Mouse (Mus musculus): ENCODE measurements around the gene Esyt1. TPM values are rescaled to one million over a fixed set of nuclear protein-coding genes. Genes with fewer than 3 reads are reported as not detected.

The Esyt1 gene
- polyA plus RNA-seq, 1 experiment from 2014 or later: 28.9 TPM

DNA sequence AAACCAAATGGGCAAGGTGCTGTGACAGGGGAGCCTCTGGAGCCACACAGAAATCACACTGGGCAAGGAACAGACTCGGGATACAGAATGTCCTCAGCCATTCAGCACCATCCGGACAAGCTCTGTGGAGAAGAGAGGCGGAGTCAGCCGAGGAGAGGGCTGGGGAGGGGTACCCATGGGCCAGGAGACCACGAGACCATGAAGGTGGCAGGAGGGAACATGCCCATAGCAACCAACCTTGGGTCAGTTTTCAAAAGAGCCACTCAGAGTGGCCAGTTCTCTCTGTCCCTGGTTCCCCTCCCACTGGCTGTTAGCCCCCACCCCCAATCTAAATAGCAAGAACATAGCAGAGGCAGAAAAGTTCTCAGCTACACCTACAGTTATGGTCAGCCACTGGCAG, 34.8 kb downstream of the Esyt1 start:
- Histone ChIP-seq H3K27me3 (no peaks in the 10 kb centered on the region), H3K27ac (peak overlapping the region; percentile 52; the same call in 1 of the 2 replicates), H3K4me2 (replicated peaks) (0 out of 2 replicates have a peak overlapping the region, but pooled peaks have one; percentile 66), H3K4me3 (0 out of 2 replicates have a peak overlapping the region, but pooled peaks have one; percentile 75), H3K9me3 (replicated peaks) (no peaks in the 10 kb centered on the region), H3K36me3 (peaks cover 60% of the 10 kb centered on the region), H3K4me1 (peaks cover 31% of the 10 kb centered on the region), H3K9ac (no peak overlapping the region)
- WGBS: 55% methylated on average over 5 of the region's 5 CpGs
- no peak for ATAC-seq (ENCODE audit: low FRiP score)

DNA sequence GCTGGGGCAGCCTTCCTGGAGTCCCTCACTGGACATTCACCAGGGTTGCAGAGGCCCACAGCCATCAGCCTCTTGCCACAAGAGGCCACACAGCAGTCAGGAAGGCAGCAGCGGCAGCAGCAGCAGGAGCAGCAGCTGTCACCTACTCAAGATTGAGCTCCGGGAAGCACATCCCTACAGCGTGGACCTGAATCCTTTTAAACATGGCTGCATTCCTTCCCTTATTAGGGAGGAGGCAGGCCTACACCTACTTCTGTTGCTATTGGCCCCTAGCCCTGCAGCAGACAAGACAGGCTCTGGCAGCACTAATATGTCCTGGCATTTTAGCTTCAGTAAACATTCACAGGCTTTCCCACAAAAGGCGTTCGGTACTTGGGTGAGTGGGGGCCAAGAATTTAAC, 35.4 kb downstream of the Esyt1 start:
- Histone ChIP-seq H3K36me3 (peaks cover 67% of the 10 kb centered on the region), H3K4me1 (peaks cover 31% of the 10 kb centered on the region), H3K4me3 (no peak overlapping the region), H3K4me2 (replicated peaks) (no peak overlapping the region), H3K9me3 (replicated peaks) (no peaks in the 10 kb centered on the region), H3K27me3 (no peaks in the 10 kb centered on the region), H3K9ac (no peak overlapping the region), H3K27ac (peak overlapping the region; percentile 36; the same call in 1 of the 2 replicates)
- 66% methylated on average over 5 of the region's 5 CpGs for WGBS
- no peak for ATAC-seq (ENCODE audit: low FRiP score)

DNA sequence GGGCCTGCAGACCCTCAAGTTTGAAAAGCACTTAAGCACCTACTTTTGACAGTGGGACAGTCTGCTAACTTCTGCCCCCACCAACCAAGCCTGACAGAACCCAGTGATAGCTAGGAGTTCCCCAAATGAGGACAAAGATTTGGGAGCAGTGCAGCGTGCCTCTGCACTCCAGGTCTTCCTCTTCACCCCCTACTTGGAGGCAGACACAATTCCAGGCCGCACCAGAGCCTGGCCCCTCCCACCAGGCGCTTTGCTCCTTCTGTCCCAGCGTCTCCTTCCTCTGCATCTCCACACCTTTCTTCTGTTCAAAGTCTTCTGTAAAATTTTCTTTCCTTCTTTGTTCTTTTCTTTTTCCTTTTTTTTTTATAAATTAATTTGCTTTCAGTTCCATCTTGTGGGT, 35.9 kb downstream of the Esyt1 start:
- H3K27ac ChIP-seq: peak overlapping the region; percentile 50; the same call in 1 of the 2 replicates
- no peaks in the 10 kb centered on the region for H3K27me3 ChIP-seq
- peaks cover 68% of the 10 kb centered on the region for H3K36me3 ChIP-seq
- H3K4me3 ChIP-seq: no peak overlapping the region
- H3K9me3 ChIP-seq (replicated peaks): no peaks in the 10 kb centered on the region
- H3K4me1 ChIP-seq: peaks cover 26% of the 10 kb centered on the region
- no peak for ATAC-seq (ENCODE audit: low FRiP score)
- WGBS: 63% methylated on average over 4 of the region's 4 CpGs
- no peak overlapping the region for H3K9ac ChIP-seq
- no peak overlapping the region for H3K4me2 ChIP-seq (replicated peaks)

DNA sequence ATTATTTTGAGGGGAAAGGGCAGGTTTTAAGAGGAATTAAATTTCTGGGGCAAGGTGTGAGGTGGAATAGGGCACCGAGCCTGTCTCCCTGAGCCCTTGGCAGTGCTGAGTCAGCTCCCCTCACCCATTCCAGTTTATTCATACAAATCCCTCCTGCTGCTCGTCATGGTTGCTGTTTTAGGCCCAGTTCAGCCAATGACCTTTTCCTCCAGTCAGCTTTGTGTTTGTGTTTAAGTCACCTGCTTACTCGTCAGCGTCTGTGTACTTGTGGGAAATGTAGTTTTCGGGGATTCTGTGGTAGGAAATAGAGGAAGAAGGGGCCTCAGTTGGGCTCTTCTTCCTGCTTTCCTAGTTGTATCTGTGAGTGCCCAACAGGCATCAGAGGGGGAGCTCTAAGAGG, 36.3 kb downstream of the Esyt1 start:
- Histone ChIP-seq H3K4me3 (no peak overlapping the region), H3K9ac (no peak overlapping the region), H3K9me3 (replicated peaks) (no peaks in the 10 kb centered on the region), H3K4me1 (peaks cover 22% of the 10 kb centered on the region), H3K27me3 (no peaks in the 10 kb centered on the region), H3K36me3 (peaks cover 72% of the 10 kb centered on the region), H3K27ac (no peak overlapping the region), H3K4me2 (replicated peaks) (no peak overlapping the region)
- no peak for ATAC-seq (ENCODE audit: low FRiP score)
- 65% methylated on average over 5 of the region's 5 CpGs for WGBS

DNA sequence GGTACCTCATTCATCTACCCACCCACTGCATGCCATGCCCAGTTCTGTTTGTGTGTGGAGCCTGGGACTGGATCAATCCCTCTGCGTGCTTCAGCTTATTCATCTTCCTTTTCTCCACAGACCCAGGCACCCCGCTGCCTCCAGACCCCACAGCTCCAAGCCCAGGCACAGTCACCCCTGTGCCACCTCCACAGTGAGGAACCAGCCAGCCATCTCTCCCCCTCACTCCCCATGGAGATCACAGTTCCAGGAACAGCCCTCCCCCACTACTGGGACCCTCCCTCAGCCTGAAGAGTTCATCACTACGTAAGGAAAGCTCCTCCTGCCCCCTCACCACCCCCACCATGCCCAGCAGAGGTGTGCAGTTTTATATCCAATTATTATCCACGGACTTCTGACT, 36.9 kb downstream of the Esyt1 start:
- Histone ChIP-seq H3K36me3 (peaks cover 78% of the 10 kb centered on the region), H3K9me3 (replicated peaks) (no peaks in the 10 kb centered on the region), H3K4me3 (no peak overlapping the region), H3K4me2 (replicated peaks) (no peak overlapping the region), H3K9ac (no peak overlapping the region), H3K27me3 (no peaks in the 10 kb centered on the region), H3K4me1 (peaks cover 22% of the 10 kb centered on the region), H3K27ac (no peak overlapping the region)
- WGBS: 88% methylated on average over 4 of the region's 4 CpGs
- ATAC-seq (ENCODE audit: low FRiP score): no peak

DNA sequence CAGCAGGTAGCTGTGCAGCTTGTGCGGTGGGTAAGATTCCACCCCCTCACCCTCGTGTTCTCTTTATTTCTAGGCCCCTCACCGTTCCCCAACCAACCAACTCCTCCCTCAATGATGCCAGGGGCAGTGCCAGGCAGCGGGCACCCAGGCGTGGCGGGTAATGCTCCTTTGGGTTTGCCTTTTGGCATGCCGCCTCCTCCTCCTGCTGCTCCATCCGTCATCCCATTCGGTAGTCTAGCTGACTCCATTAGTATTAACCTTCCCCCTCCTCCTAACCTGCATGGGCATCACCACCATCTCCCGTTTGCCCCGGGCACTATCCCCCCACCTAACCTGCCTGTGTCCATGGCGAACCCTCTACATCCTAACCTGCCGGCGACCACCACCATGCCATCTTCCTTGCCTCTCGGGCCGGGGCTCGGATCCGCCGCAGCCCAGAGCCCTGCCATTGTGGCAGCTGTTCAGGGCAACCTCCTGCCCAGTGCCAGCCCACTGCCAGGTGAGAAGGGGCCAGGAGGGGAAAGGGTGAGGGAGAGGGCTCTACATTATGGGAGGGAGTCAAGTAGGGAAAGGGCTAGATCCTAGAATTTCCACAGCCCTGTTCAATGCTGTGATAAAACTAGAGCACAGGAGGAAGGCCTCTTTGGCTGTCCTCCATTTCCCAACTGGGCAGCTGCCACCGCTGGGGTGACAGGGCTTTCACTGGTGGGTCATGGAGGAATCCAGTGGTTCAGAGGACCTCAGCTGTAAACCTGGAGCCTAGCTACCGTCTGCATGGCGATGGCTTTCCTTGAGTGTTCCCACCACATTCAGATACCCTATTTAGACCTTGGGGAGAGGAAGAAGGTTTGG, 37.6 kb downstream of the Esyt1 start:
- Histone ChIP-seq H3K4me1 (peaks cover 22% of the 10 kb centered on the region), H3K27me3 (no peaks in the 10 kb centered on the region), H3K27ac (no peak overlapping the region), H3K9ac (no peak overlapping the region; the same call in 1 of the 2 replicates), H3K4me3 (no peak overlapping the region), H3K36me3 (peaks cover 85% of the 10 kb centered on the region), H3K4me2 (replicated peaks) (no peak overlapping the region), H3K9me3 (replicated peaks) (no peaks in the 10 kb centered on the region)
- ATAC-seq (ENCODE audit: low FRiP score): no peak
- 91% methylated on average over 22 of the region's 22 CpGs for WGBS

DNA sequence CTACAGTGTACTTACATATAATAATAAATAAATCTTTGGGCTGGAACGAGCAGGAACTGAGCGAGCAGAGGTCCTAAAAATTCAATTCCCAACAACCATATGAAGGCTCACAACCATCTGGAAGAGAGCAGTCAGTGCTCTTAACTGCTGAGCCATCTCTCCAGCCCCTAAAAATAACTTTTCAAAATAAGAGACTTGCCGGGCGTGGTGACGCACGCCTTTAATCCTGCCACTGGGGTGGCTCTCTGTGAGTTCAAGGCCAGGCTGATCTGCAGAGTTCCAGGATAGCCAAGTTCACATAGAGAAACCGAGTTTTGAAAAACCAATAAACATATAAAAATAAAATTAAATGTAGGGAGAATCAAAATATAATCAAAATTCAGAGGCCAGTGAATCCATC, 39.3 kb downstream of the Esyt1 start:
- whole genome bisulfite sequencing: 95% methylated on average over 7 of the region's 7 CpGs
- no peaks in the 10 kb centered on the region for H3K9me3 ChIP-seq (replicated peaks)
- ATAC-seq (ENCODE audit: low FRiP score): no peak
- H3K4me2 ChIP-seq (replicated peaks): no peak overlapping the region
- H3K9ac ChIP-seq: no peak overlapping the region
- peaks cover 6% of the 10 kb centered on the region for H3K4me1 ChIP-seq
- H3K27ac ChIP-seq: no peak overlapping the region
- peaks cover 96% of the 10 kb centered on the region for H3K36me3 ChIP-seq
- no peak overlapping the region for H3K4me3 ChIP-seq
- no peaks in the 10 kb centered on the region for H3K27me3 ChIP-seq

DNA sequence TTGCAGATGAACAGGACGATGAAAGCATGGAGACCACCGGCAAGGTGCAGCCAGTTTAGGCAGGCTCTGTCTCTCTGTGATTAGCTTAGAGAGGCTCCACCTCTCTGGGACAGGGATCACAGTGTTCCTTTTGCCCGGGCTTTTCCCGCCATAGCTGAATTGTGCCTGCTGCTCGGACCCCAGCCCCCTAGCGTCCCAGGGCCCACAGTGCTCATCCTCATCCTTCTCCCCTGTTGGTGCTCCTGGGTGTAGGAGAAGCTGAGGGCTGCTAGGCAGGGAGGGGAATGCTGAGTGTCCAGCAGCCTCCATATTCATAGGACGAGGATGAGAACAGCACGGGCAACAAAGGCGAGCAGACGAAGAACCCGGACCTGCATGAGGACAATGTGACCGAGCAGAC, 51.3 kb downstream of the Esyt1 start:
- Histone ChIP-seq H3K4me3 (no peak overlapping the region), H3K9me3 (replicated peaks) (no peaks in the 10 kb centered on the region), H3K27ac (no peak overlapping the region), H3K4me2 (replicated peaks) (no peak overlapping the region), H3K27me3 (no peaks in the 10 kb centered on the region), H3K9ac (no peak overlapping the region), H3K36me3 (peaks cover 96% of the 10 kb centered on the region), H3K4me1 (no peaks in the 10 kb centered on the region)
- no peak for ATAC-seq (ENCODE audit: low FRiP score)
- 89% methylated on average over 12 of the region's 12 CpGs for WGBS

DNA sequence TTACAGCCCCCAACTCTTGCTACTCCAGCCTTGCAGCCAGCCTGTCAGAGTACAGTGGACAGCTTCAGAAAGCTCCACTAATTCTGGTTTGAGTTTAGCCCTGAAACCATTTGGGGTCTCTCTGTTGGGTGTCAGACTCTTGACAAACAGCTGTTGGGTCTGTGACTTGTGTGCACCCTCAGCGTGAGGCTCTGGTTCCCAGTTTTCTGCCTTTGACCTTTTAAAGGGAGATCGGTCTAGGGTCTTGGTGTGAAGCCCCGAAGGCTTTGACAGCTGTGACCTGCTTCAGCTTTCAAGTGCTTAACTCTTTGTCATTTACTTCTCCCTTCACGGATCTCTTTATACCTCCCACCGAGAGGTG, 65.4 kb downstream of the Esyt1 start:
- ATAC-seq (ENCODE audit: low FRiP score): no peak
- peaks cover 37% of the 10 kb centered on the region for H3K36me3 ChIP-seq
- H3K4me2 ChIP-seq (replicated peaks): peak overlapping the region; percentile 68
- WGBS: 1% methylated on average over 5 of the region's 5 CpGs
- H3K27ac ChIP-seq: peak overlapping the region; percentile 98
- peak overlapping the region; percentile 100 for H3K9ac ChIP-seq
- peaks cover 12% of the 10 kb centered on the region for H3K4me1 ChIP-seq
- no peaks in the 10 kb centered on the region for H3K9me3 ChIP-seq (replicated peaks)
- no peaks in the 10 kb centered on the region for H3K27me3 ChIP-seq
- peak overlapping the region; percentile 91 for H3K4me3 ChIP-seq

Small RNA genes within 50 kb of the gene (microRNA-seq; reads per million reads assigned to microRNA genes)
- not detected for gene Gm47275
- not detected for gene Mir6916

Other genes starting within 250 kb of the Esyt1 start
- gene Il23a, start 227.1 kb downstream of the Esyt1 start, polyA plus RNA-seq (2016; fragmentation: Nextera tagmentation; extraction: Ambion mirVana): 0.22 TPM in 1 of 2 replicates, not detected in the other
- gene Pan2, start 222.5 kb downstream of the Esyt1 start, polyA plus RNA-seq (2016; fragmentation: Nextera tagmentation; extraction: Ambion mirVana): 33.5 and 34.1 TPM in 2 replicates
- 242 and 244 TPM in 2 replicates for gene Cnpy2, start 203.4 kb downstream of the Esyt1 start, polyA plus RNA-seq (2016; fragmentation: Nextera tagmentation; extraction: Ambion mirVana)
- gene Cs, start 188.1 kb downstream of the Esyt1 start, polyA plus RNA-seq (2016; fragmentation: Nextera tagmentation; extraction: Ambion mirVana): 207 and 208 TPM in 2 replicates
- gene Coq10a, start 156.9 kb downstream of the Esyt1 start, polyA plus RNA-seq (2016; fragmentation: Nextera tagmentation; extraction: Ambion mirVana): 31.7 and 32.8 TPM in 2 replicates
- gene Ankrd52, start 148.8 kb downstream of the Esyt1 start, polyA plus RNA-seq (2016; fragmentation: Nextera tagmentation; extraction: Ambion mirVana): 13.6 and 13.7 TPM in 2 replicates
- 0.43 TPM in 1 of 2 replicates, not detected in the other for gene Slc39a5, start 124.6 kb downstream of the Esyt1 start, polyA plus RNA-seq (2016; fragmentation: Nextera tagmentation; extraction: Ambion mirVana)
- gene Nabp2, start 114.4 kb downstream of the Esyt1 start, polyA plus RNA-seq (2016; fragmentation: Nextera tagmentation; extraction: Ambion mirVana): 102 and 104 TPM in 2 replicates
- 60.8 and 61.4 TPM in 2 replicates for gene Rnf41, start 114.2 kb downstream of the Esyt1 start, polyA plus RNA-seq (2016; fragmentation: Nextera tagmentation; extraction: Ambion mirVana)
- 195 and 215 TPM in 2 replicates for gene Smarcc2, start 66.6 kb downstream of the Esyt1 start, polyA plus RNA-seq (2016; fragmentation: Nextera tagmentation; extraction: Ambion mirVana)
- 836 and 860 TPM in 2 replicates for gene Myl6, start 31.7 kb downstream of the Esyt1 start, polyA plus RNA-seq (2016; fragmentation: Nextera tagmentation; extraction: Ambion mirVana)
- 2.9 and 3.3 TPM in 2 replicates for gene Myl6b, start 27.2 kb downstream of the Esyt1 start, polyA plus RNA-seq (2016; fragmentation: Nextera tagmentation; extraction: Ambion mirVana)
- gene Zc3h10, start 21.9 kb upstream of the Esyt1 start, polyA plus RNA-seq (2016; fragmentation: Nextera tagmentation; extraction: Ambion mirVana): 20.8 TPM in 2 replicates
- 2,172 and 2,716 TPM in 2 replicates for gene Rpl41, start 23.4 kb upstream of the Esyt1 start, polyA plus RNA-seq (2016; fragmentation: Nextera tagmentation; extraction: Ambion mirVana)
- gene Pa2g4, start 40.1 kb upstream of the Esyt1 start, polyA plus RNA-seq (2016; fragmentation: Nextera tagmentation; extraction: Ambion mirVana): 140 and 143 TPM in 2 replicates
- 9.8 and 11.7 TPM in 2 replicates for gene Erbb3, start 63.8 kb upstream of the Esyt1 start, polyA plus RNA-seq (2016; fragmentation: Nextera tagmentation; extraction: Ambion mirVana)
- gene Rps26, start 100.9 kb upstream of the Esyt1 start, polyA plus RNA-seq (2016; fragmentation: Nextera tagmentation; extraction: Ambion mirVana): 418 and 515 TPM in 2 replicates
- 8.7 and 9.8 TPM in 2 replicates for gene Ikzf4, start 120.1 kb upstream of the Esyt1 start, polyA plus RNA-seq (2016; fragmentation: Nextera tagmentation; extraction: Ambion mirVana)
- gene Suox, start 148.2 kb upstream of the Esyt1 start, polyA plus RNA-seq (2016; fragmentation: Nextera tagmentation; extraction: Ambion mirVana): 15.1 and 16.4 TPM in 2 replicates
- 96.2 and 103 TPM in 2 replicates for gene Rab5b, start 170.4 kb upstream of the Esyt1 start, polyA plus RNA-seq (2016; fragmentation: Nextera tagmentation; extraction: Ambion mirVana)
- 3.5 and 6.0 TPM in 2 replicates for gene Pmel, start 178.3 kb upstream of the Esyt1 start, polyA plus RNA-seq (2016; fragmentation: Nextera tagmentation; extraction: Ambion mirVana)
- 74.5 and 75.3 TPM in 2 replicates for gene Cdk2, start 179.2 kb upstream of the Esyt1 start, polyA plus RNA-seq (2016; fragmentation: Nextera tagmentation; extraction: Ambion mirVana)
- gene Dgka, start 219.0 kb upstream of the Esyt1 start, polyA plus RNA-seq (2016; fragmentation: Nextera tagmentation; extraction: Ambion mirVana): 6.9 and 7.3 TPM in 2 replicates
- gene Pym1, start 222.0 kb upstream of the Esyt1 start, polyA plus RNA-seq (2016; fragmentation: Nextera tagmentation; extraction: Ambion mirVana): 46.3 and 48.5 TPM in 2 replicates